Mouse (Mus musculus): ENCODE results near the gene Serpinc1.
"Not testable (repeated sequence)": the region's sequence is repeated elsewhere in the genome, so short reads cannot be mapped to it uniquely, and the experiment has no call there.

Gene Serpinc1

DNA sequence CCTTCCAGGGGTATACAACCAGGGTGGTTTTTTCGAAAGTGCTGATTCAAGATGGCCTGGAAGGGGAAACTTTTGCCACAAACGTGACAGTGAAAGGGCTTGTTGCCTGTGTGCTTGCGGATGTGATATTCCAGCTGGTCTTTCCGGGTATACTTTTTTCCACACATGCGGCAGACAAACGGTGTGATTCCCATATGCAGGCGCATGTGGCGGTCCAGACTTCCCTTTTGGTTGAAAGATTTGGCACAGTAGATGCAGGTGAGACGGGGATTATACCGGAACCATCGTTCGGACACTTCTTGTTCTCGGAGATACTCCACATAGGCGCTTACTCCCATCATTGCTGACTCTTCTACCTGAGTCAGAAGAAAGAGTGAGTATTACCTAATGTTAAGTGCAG lies 41.7 kb downstream of the Serpinc1 start:
- in situ Hi-C loops (cut with MboI, MseI) = no loop called here

- in situ Hi-C loops (cut with MboI, MseI) = no loop called here
Observed at GRCm38 (mm10) chr1:161025410-161026210, 47.2 kb downstream of the Serpinc1 start.

DNA sequence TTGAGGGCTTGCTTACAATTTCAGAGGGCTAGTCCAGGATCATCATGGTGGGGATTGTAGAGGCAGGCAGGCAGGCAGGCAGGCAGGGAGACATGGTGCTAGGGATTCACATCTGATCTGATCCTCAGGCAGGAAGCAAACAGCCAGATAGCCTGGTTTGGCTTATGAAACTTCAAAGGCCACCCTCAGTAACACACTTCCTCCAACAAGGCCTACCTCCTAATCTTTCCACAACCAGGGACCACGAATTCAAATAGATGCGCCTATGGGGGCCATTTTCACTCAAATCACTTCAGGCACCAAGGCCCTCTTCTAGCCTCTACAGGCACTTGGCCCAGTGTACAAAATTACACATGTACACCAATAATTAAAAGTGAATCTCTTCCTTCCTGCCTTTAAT lies 48.8 kb downstream of the Serpinc1 start:
- in situ Hi-C loops (cut with MboI, MseI) = no loop called here

- in situ Hi-C loops (cut with MboI, MseI) = not testable (repeated sequence)
Observed at GRCm38 (mm10) chr1:161028427-161028826, 50.0 kb downstream of the Serpinc1 start.

DNA sequence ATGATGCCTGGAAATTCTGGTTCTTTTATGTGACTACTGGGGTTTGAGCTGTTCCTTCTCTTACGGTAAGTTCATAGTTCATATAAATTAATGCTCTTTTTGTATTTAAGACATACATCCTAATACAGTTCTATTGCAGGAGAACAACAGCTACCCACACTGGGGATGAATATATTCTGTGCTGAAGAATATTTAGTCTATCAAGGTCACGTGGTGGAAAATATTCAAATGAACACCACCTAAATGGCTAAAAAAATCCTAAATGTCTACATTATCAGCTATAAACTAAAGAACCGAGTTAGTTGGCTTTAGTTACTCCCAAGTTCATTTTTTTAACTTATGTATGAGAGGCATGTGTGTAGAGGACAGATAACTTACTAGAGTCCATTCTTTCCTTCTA lies 51.7 kb downstream of the Serpinc1 start:
- in situ Hi-C loops (cut with MboI, MseI) = loop anchor here (10.0 kb wide), 1 partner anchor 985 kb away; the partner anchor contains the start of gene 4930523C07Rik

DNA sequence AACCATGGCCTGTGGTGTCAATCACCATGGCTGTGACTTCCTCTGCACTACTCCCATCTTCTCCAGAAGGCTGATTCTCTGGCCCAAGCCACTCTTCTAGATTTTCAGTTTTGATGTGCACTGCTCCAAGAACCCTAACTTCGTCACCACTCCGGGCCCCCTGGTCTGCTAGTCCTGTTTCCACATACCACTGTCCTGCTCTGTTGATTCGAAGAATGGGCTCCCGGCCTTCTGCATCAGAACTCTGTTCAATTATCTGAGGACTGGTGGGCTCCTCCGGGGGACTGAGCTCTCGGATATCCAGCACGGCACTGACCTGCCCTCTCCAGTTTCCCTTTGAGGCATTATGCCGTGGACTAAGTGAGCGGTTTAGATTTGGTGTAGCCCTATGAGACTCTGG lies 53.5 kb downstream of the Serpinc1 start:
- in situ Hi-C loops (cut with MboI, MseI) = loop anchor here (10.0 kb wide), 1 partner anchor 987 kb away; the partner anchor contains the start of gene 4930523C07Rik

DNA sequence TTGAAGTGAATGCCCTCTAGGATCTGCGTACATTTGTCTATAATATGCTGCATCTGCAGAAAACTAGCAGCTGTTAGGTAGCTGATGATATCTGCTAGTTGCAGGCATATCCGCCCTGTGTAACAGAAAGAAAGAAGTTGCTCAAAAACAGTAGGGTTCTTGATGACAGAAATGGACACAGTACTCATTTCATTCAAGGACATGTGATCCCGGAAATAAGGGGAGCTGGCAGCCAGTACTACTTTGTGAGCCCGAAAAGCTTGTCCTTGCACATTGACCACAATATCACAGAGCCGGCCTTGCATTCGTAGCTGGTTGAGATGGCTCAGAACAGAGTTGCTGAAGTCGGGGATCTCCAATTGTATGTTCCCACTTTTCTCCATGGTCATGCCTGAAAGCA lies 54.0 kb downstream of the Serpinc1 start:
- in situ Hi-C loops (cut with MboI, MseI) = loop anchor here (10.0 kb wide), 1 partner anchor 988 kb away; the partner anchor contains the start of gene 4930523C07Rik

DNA sequence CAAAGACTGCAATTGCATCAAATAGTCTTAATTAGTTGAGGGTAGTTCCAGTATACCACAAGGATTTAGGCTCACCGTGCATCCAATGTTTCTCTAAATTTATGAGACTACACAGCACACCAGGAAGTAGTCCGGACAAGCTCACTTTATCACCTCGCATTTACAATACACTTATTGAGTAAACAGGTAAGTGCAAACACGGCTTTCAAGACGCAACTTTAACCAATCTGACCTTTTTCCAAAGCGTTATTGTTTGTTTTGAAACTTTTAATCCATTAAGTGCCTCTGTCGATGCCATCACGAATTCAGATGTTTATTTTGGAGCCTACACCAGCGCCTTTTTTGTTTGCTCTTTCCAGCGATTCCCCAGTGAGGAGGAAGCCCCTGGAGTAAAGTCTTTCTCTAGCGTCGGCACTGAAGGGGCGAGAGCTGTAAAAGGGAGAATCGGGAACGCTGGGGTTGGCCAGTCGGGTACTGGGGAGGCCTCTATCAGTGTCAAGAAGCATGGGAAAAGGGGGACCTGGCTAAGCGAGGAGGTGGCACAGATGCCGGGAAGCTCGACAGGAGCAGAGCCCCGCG lies 55.6 kb downstream of the Serpinc1 start:
- in situ Hi-C loops (cut with MboI, MseI) = loop anchor here (10.0 kb wide), 1 partner anchor 989 kb away; the partner anchor contains the start of gene 4930523C07Rik

DNA sequence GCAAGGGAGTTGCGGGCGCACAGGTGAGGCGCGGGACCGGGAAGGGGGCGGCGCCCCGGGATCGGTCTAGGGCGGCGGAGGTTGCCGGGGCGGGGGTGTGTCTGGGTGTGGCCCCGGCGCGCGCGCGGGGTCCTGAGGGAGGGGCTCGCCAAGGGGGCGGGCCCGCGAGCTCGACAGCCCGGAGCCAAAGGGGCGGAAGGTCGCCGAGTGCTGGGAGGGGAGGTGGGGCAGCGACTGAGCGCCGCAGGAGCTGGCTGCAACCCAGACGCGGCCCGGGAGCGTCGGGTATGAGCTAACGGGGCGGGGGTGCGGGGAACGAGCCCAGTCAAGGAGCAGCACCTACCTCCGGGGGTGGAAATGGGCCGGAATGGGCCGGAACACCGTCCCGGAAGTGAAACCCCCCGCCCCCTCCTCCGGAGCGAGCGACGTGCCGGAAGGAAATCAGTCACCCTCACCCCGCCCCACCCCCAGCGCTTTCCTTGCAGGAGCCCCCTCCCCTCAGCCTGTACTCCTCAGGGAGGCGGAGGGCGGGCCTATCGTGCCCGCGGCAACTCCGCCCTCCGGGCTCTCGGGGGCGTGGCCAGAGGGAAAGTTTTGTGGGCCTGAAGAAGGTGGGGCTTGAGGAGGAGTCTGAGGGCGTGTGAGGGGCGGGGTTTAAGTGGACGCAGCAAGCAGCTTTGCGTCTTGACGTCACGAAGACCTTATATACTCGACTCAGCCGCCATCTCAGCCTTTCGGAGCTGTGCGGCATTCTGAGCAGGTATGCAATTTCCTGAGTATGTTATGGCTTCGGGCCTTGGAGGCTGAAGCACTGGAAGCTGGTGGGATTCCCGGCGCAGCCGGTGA lies 56.3 kb downstream of the Serpinc1 start, which contains the start of gene Zbtb37:
Gene Zbtb37 (minus strand): TSS at position 415 of the 846 bp plus-strand sequence.
- in situ Hi-C loops (cut with MboI, MseI) = loop anchor here (10.0 kb wide), 1 partner anchor 990 kb away; the partner anchor contains the start of gene 4930523C07Rik

DNA sequence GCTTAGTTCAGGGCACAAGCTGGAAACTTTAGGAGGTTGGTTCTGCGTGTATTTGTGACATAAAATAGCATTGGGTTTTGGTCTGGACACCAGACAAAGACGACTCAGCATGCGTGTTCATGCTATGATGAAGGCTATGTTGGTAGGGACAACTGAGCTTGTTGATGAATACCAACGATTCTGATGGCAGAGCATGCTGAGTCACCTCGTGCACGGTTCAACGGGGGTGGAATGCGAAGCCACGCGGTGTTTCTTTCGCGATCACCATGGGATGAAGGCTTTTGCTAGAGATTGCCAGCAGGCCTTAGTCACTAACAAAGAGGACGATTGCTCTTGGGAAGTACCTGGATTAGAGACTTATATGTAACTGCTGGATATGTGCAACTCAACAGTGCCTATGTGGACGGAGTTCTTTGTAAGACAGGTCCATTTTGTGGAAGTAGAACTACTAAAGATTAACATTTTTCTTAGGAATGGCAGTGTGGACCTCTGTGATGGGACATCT lies 56.9 kb downstream of the Serpinc1 start:
- in situ Hi-C loops (cut with MboI, MseI) = loop anchor here (10.0 kb wide), 1 partner anchor 991 kb away; the partner anchor contains the start of gene 4930523C07Rik

- in situ Hi-C loops (cut with MboI, MseI) = loop anchor here (10.0 kb wide), 1 partner anchor 991 kb away; the partner anchor contains the start of gene 4930523C07Rik
Observed at GRCm38 (mm10) chr1:161035786-161036404, 57.5 kb downstream of the Serpinc1 start.

- in situ Hi-C loops (cut with MboI, MseI) = loop anchor here (10.0 kb wide), 1 partner anchor 992 kb away; the partner anchor contains the start of gene 4930523C07Rik
Observed at GRCm38 (mm10) chr1:161036411-161036841, 58.0 kb downstream of the Serpinc1 start.

DNA sequence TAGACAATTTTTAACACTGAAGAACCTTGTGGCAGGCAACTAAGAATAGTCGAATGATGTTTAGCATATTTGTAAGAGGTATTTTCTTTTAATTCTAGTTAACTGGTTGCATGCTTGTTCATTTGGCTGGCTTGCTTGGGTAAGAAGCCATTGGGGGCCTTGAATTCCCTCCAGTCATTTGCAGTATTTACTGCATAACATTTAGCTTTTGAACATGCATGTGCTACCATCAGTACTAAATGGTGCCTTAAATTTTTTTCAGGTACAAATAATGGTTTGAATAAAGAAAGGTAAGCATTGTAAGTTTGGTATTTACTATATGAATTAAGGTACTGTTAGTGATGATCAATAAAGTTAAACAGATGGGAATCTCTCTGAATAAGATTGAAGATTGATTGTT lies 58.6 kb downstream of the Serpinc1 start:
- in situ Hi-C loops (cut with MboI, MseI) = loop anchor here (10.0 kb wide), 1 partner anchor 992 kb away; the partner anchor contains the start of gene 4930523C07Rik

DNA sequence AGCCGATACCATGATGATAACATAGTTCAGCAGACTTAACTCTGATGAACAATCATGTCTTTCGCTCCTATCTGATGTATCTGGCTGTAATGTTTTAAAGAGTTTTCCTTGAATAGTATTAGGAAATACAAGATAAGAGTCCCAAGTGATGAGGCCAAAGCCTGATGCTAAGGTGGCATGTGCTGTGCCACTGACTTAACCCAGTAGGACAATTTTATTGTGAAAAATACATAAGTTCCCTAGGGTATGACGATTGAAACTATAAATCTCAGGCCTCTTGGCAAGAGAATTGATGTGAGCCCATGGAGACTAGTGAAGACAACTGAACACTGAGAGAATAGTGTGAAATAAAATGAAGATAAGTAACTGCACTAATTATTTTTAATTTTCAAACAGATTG lies 59.2 kb downstream of the Serpinc1 start:
- in situ Hi-C loops (cut with MboI, MseI) = loop anchor here (10.0 kb wide), 1 partner anchor 993 kb away; the partner anchor contains the start of gene 4930523C07Rik

DNA sequence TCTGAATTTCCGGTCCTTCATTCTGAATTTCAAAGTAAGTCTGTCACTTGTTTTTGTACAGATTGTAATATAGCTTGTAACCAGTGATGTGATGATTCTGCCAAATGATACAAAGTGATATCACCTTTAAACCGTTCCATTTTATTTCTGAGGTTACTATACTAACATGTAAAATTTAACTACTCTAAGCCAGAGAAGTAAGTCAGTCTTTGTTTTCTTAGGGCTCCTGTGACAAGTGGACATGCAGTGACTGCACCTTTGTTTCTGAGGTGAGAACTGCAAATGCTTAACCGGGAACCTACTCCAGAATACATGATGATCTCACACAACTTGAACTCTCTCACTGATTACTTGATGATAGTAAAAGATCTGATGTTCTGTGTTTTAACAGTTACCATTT lies 59.6 kb downstream of the Serpinc1 start:
- in situ Hi-C loops (cut with MboI, MseI) = loop anchor here (10.0 kb wide), 1 partner anchor 993 kb away; the partner anchor contains the start of gene 4930523C07Rik

GRCm38 (mm10) chr1:161038968-161039721 lies 60.8 kb downstream of the Serpinc1 start:
- in situ Hi-C loops (cut with MboI, MseI) = loop anchor here (10.0 kb wide), 1 partner anchor 994 kb away; the partner anchor contains the start of gene 4930523C07Rik

- in situ Hi-C loops (cut with MboI, MseI) = loop anchor here (10.0 kb wide), 2 partner anchors 995 to 1525 kb away; partner anchors contain the start of gene 4930523C07Rik
Observed at GRCm38 (mm10) chr1:161039741-161040425, 61.5 kb downstream of the Serpinc1 start.

DNA sequence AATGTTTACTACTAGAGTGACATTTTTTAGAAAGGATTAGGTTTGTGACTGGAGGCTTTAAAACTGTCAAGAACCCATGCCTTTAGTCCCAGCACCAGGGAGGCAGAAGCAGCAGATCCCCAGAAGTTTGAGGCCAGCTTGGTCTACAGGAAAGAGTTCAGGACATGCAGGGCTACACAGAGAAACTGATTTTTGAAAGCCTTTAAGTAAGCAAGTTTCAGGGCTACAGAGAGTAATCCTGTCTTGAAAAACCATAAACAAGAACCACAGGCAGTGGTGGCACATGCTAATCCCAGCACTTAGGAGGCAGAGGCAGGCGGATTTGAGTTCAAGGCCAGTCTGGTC lies 62.0 kb downstream of the Serpinc1 start:
- in situ Hi-C loops (cut with MboI, MseI) = loop anchor here (10.0 kb wide), 1 partner anchor 1524 kb away; no protein-coding TSS in a partner anchor

DNA sequence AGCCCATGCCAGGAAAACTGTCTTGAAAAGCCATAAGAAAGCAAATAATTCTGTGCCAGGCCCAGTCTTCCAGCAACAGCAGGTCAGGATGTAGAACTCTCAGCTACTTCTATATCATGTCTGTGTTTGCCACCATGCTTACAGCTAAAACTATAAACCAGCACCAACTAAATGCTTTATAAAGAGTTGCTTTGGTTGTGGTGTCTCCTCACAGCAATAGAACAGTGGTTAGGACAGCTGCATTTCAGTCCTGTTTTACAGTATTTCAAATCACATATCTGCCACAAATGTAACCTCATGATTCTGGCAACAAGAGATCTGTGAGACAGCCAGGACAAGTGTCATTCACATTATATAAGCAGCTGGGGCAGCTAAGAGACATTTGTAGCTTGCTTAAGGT lies 62.5 kb downstream of the Serpinc1 start:
- in situ Hi-C loops (cut with MboI, MseI) = loop anchor here (10.0 kb wide), 1 partner anchor 1524 kb away; no protein-coding TSS in a partner anchor

Measured in T-helper 1 cell (primary cell).